Mouse (Mus musculus) kidney, adult 2 months (tissue): ENCODE data around the gene Ctdspl. TPM values are rescaled to one million over a fixed set of nuclear protein-coding genes. Genes with fewer than 3 reads are reported as not detected.

Experiments
- DNase-seq: peaks from one replicate; pipeline ENCODE4 v3.0.0; 2021
- H3K27ac ChIP-seq: fragments of 200-500 bp; 2 replicates; pipeline ENCODE4 v1.5.1; 2012; ENCODE audit warnings: low read depth, low read length, control low read depth, inconsistent platforms; ENCODE audit not compliant: insufficient read depth
- H3K27me3 ChIP-seq: fragments of 200-500 bp; replicated peaks from 2 replicates; pipeline ENCODE4 v1.6.1; 2012; ENCODE audit warnings: mild to moderate bottlenecking, moderate library complexity, low read length, inconsistent platforms; ENCODE audit not compliant: control insufficient read depth, insufficient read depth
- H3K36me3 ChIP-seq: fragments of 200-500 bp; 2 replicates; pipeline ENCODE4 v1.6.1; 2012; ENCODE audit warnings: mild to moderate bottlenecking, moderate library complexity, low read length, inconsistent platforms; ENCODE audit not compliant: control insufficient read depth, insufficient read depth
- H3K4me1 ChIP-seq: fragments of 200-500 bp; 2 replicates; pipeline ENCODE4 v1.6.1; 2011; ENCODE audit warnings: low read length; ENCODE audit not compliant: control insufficient read depth, insufficient read depth
- H3K4me3 ChIP-seq: fragments of 200-500 bp; 2 replicates; pipeline ENCODE4 v1.5.1; 2011; ENCODE audit warnings: mild to moderate bottlenecking, low read depth, low read length, control low read depth; ENCODE audit not compliant: insufficient read depth
- CTCF ChIP-seq: fragments of 200-500 bp; conservative IDR thresholded peaks from 2 replicates; pipeline ENCODE4 v1.5.1; 2011; ENCODE audit warnings: low read depth, mild to moderate bottlenecking, control low read depth, low read length, moderate library complexity, mixed read lengths; ENCODE audit not compliant: insufficient read depth, insufficient read length
- POLR2A ChIP-seq: fragments of 200-500 bp; IDR thresholded peaks from one replicate; pipeline ENCODE4 v1.6.1; 2011; ENCODE audit warnings: low read depth, low read length, control low read depth
- WGBS: fragments of 180-500 bp; shearing (Covaris S2); methylation state at CpG from one replicate; pipeline ENCODE4 v1.1.7; 2018; 5-methylcytosine and 5-hydroxymethylcytosine counted together
- polyA plus RNA-seq: library from polyadenylated mRNA; depleted of rRNA; stranded (reverse); fragments of >200 nt; gene quantifications from 2 replicates; pipeline ENCODE4 v1.2.3, GENCODE M21; 2012

Ctdspl gene
- polyA plus RNA-seq, 1 experiment, result 39.2 TPM

DNA sequence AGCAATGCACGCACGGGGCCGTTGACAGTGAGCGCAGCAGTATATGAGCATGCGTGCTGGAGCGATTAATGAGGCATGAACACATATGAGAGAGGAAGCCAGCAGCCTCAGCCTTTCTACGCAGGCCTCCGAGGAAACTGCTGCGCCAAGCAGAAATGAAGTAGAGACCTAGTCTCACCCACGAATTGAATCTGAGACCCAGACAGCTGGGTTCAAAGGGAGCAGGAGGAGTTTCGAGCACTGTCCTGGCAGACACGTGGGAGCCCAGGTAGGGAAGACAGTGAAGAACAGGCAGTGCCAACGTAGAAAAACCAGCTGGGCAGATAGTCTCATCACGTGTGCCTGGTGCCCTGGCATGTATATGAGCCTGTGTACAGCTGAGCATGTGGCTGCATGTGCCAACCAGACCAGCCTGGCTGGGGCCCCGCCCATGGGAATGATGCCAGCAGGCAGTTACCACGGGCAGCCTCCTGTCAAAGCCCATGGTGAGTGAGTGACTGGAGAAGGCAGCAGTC lies 6.5 kb upstream of the Ctdspl start:
- TF ChIP-seq POLR2A, result no peak
- TF ChIP-seq CTCF, result no peak
- H3K27ac ChIP-seq, result no peak overlapping the region
- H3K27me3 ChIP-seq, result no peaks in the 10 kb centered on the region
- no peak overlapping the region for H3K4me3 ChIP-seq
- DNase-seq, result peak; percentile 86
- WGBS, result 31% methylated on average over 16 of the region's 16 CpGs
- H3K4me1 ChIP-seq, result peaks cover 3% of the 10 kb centered on the region; the same call in 1 of the 2 replicates
- H3K36me3 ChIP-seq, result no peaks in the 10 kb centered on the region

DNA sequence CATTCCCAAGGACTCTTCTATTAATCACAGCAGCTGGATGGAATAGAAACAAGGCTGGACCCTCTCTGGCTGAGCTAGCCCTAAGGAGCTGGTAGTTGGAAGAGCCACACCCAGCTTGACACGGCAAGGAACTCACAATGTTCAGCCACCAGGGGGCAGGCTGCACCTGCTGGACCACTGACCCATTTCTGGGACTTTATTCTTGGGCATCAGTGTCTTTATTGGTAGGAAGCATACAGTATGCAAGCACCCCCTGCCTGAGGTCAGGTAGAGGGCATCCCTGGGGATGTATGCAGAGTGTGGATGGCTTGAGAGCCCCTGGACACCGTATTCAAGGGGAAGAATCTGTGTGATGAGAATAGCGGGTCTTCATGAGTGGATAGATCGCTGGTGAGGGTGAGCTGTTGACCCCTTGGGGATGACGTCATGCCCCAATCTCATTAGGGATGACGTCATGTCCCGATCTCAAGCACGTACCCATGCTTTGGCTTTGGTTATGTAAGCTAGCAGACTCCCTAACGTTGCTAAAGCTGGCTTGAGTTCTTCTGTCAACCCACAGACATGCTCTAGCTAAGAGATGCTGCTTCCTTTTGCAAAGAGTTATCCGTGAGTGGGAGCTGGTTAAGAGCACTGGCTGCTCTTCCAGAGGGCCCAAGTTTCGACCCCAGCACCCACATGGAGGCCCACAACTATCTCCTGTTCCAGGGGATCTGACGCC lies 5.3 kb upstream of the Ctdspl start:
- peak; percentile 88 for DNase-seq
- WGBS, result 37% methylated on average over 12 of the region's 12 CpGs
- Histone ChIP-seq H3K27ac (no peak overlapping the region), H3K36me3 (no peaks in the 10 kb centered on the region), H3K4me1 (peaks cover 3% of the 10 kb centered on the region; the same call in 1 of the 2 replicates), H3K4me3 (no peak overlapping the region), H3K27me3 (no peaks in the 10 kb centered on the region)
- TF ChIP-seq POLR2A, result no peak
- peak; percentile 97 for TF ChIP-seq CTCF

DNA sequence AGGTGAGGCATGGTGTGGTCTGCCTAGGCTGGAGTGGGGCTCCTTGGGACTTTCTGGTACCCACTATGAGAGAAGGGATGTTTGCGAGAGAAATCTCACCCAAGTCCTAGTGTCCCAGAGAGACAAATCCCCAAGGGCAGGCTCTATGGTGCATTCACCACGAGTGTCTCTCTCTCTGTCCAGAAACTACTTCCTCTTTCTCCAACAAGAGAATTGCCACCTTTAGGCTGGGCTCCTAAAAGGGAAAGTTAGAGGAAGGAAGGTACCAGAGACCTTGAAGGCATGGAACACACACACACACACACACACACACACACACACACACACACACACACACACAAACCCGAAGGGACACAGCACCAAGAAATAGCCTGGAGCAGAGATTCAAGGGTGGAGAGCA lies 4.3 kb upstream of the Ctdspl start:
- DNase-seq, result no peak
- TF ChIP-seq POLR2A (no peak), CTCF (no peak)
- no peaks in the 10 kb centered on the region for H3K36me3 ChIP-seq
- no peak overlapping the region for H3K27ac ChIP-seq
- no peak overlapping the region for H3K4me3 ChIP-seq
- H3K27me3 ChIP-seq, result no peaks in the 10 kb centered on the region
- peaks cover 3% of the 10 kb centered on the region; the same call in 1 of the 2 replicates for H3K4me1 ChIP-seq
- WGBS, result 62% methylated on average over 3 of the region's 3 CpGs

DNA sequence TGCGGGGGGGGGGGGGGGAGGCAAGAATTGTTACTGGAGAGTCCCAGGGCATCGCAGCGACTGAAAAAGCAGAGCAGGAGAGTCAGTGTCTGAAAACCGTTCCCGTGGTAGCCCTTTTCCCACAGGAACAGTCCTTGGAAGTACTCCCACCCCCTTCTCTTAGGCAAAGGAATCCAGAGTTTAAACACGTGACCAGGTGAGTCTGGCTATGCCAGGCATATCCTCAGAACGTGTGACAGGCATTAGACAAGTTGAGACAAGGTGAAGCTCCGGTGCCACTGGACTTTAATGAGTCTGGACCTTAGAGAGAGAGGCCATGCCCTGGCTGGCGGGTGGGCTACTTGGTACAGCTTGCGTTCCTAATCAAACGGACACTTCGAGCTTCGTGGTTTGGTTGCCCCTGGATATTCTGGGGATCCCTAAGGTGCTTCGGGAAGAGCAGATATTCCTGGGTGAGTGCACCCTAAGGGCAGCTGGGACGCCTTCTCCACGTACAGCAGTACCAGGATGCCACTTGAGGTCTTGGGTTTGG lies 1.6 kb upstream of the Ctdspl start:
- Histone ChIP-seq H3K4me3 (no peak overlapping the region), H3K27me3 (no peaks in the 10 kb centered on the region), H3K36me3 (no peaks in the 10 kb centered on the region), H3K4me1 (peaks cover 11% of the 10 kb centered on the region; the same call in 1 of the 2 replicates), H3K27ac (no peak overlapping the region)
- WGBS, result 22% methylated on average over 16 of the region's 16 CpGs
- TF ChIP-seq POLR2A (no peak), CTCF (no peak)
- DNase-seq, result no peak

DNA sequence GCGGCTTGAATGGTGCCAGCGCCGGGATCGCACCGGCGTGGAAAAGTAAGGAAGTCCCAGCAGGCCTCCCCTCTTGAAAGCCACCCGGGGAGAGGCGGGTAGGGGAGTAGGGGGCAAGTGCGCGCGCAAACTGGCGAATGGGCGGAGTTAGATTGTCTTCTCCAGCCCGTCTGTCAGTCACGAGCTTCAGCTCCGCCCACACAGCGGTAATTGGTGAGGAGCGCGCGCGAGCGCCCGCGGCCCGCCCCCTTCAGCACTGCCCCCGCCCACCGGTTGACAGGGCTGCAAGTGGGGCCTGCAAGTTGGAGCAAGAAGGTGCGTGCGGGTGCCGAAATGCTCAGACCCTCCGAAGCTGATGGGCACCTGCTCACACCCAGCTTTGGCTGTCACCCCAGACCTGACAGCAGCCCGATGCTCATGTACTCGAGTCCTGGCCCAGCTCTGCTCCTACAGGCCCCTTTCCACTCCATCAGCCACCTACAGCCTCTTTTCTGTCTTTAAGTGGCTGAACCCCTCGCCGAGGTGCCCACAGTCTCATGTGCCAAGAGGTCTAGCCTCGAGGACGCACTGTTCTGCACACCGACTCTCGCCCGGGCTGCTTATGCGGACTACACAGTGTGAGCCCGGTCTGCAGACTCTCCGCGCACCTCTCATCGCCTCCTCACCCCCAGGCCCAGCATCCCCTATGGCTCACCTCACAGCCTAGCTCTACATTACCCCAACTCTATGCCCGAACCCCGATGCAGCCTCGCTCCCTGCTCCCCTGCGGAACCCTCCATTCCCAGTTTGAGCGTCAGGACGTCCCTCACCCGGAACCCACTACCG lies 755 bp upstream of the Ctdspl start:
- under 1% methylated on average over 53 of the region's 53 CpGs for WGBS
- Histone ChIP-seq H3K4me1 (peaks cover 14% of the 10 kb centered on the region), H3K4me3 (peak overlapping the region; percentile 73), H3K36me3 (no peaks in the 10 kb centered on the region), H3K27ac (peak overlapping the region; percentile 89), H3K27me3 (no peaks in the 10 kb centered on the region)
- TF ChIP-seq POLR2A, result peak; percentile 63
- no peak for TF ChIP-seq CTCF
- peak; percentile 99 for DNase-seq

DNA sequence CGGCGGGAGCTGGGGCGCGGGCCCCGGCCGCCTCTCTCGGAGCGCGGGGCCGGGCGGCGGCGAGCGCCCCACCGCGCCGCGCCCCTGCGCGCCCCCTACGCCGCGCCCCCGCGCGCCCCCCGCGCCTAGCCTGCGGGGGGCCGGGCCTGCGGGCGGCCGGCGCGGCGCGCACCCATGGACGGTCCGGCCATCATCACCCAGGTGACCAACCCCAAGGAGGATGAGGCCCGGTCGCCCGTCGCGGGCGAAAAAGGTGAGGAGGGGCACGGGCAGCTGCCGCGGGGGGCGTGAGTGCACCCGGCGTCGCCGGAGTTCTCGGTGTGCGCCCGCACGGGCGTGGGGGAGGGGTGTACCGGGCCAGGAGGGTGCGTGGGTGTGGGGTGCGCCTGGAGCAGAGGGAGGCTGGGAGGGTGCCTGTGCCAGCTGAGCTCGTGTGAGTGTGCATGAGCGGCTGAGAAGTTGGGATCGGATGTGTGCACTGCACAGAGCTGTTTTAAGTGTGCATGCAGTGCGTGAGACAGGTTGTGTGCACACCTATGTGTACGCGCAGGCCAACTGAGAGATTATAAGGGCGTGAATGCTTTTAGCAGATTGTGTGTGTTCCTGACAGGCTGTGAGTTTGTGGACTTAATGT lies 552 bp downstream of the Ctdspl start:
- Histone ChIP-seq H3K36me3 (no peaks in the 10 kb centered on the region), H3K27me3 (no peaks in the 10 kb centered on the region), H3K27ac (peak overlapping the region; percentile 61), H3K4me3 (peak overlapping the region; percentile 73), H3K4me1 (peaks cover 17% of the 10 kb centered on the region)
- WGBS, result 5% methylated on average over 63 of the region's 68 CpGs
- peak; percentile 61 for DNase-seq
- no peak for TF ChIP-seq POLR2A
- TF ChIP-seq CTCF, result no peak
